Mouse (Mus musculus) small intestine, adult 2 months (tissue): ENCODE data around the gene Gm8374.
"Not testable (repeated sequence)": the region's sequence is repeated elsewhere in the genome, so short reads cannot be mapped to it uniquely, and the experiment has no call there.

ENCODE experiments used
- CTCF ChIP-seq: fragments of 200-500 bp; IDR thresholded peaks from 2 replicates; pipeline ENCODE4 v1.5.1; 2012; ENCODE audit warnings: low read depth, mild to moderate bottlenecking, control low read depth, inconsistent platforms, low read length, moderate library complexity, mixed read lengths; ENCODE audit not compliant: insufficient replicate concordance, insufficient read length; ENCODE audit errors: extremely low read depth
- POLR2A ChIP-seq: fragments of 200-500 bp; IDR thresholded peaks from 2 replicates; pipeline ENCODE4 v1.6.1; 2012; ENCODE audit warnings: low read depth, mild to moderate bottlenecking, control low read depth, inconsistent platforms, low read length, moderate library complexity

DNA sequence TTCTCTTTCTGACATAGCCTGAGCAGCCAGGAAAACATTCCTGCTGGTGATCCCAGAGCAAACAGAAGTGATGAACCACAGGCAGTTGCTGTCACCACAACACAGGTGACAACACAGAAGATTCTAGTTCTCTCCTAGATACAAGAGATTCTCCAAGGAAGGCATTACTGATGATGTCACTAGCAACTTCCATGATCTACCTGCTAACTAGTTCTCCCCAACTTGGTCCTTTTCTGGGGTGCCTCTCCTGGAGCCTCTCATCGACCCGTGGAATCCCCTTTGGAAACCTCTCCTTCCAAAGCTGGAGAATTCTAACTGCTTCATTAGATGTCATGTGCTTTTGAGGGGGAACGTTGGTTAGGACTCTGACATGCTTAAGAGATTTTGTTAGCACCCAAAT is at the start of gene Gm8374:
- TF ChIP-seq POLR2A, CTCF: not testable (repeated sequence)
